Mouse (Mus musculus) hindbrain, embryonic 12.5 days (tissue): ENCODE data around the gene Slc25a30. TPM values are rescaled to one million over a fixed set of nuclear protein-coding genes. Genes with fewer than 3 reads are reported as not detected.

Experiments
- ATAC-seq: fragments of 200-750 bp; cut with Nextera tagmentation; 2 replicates; pipeline ENCODE4 v1.8.0; 2017; ENCODE audit warnings: moderate TSS enrichment; ENCODE audit not compliant: low FRiP score
- H3K27ac ChIP-seq: fragments of 300-500 bp; sonication (generic); 2 replicates; pipeline ENCODE4 v1.5.1; 2016; ENCODE audit warnings: mild to moderate bottlenecking
- H3K27me3 ChIP-seq: fragments of 300-500 bp; sonication (generic); 2 replicates; pipeline ENCODE4 v1.6.1; 2016; ENCODE audit warnings: mild to moderate bottlenecking
- H3K36me3 ChIP-seq: fragments of 300-500 bp; sonication (generic); 2 replicates; pipeline ENCODE4 v1.6.1; 2016; ENCODE audit warnings: mild to moderate bottlenecking
- H3K4me1 ChIP-seq: fragments of 300-500 bp; sonication (generic); 2 replicates; pipeline ENCODE4 v1.6.1; 2016
- H3K4me2 ChIP-seq: fragments of 300-500 bp; sonication (generic); replicated peaks from 2 replicates; pipeline ENCODE4 v1.6.1; 2016; ENCODE audit warnings: mild to moderate bottlenecking
- H3K4me3 ChIP-seq: fragments of 300-500 bp; sonication (generic); 2 replicates; pipeline ENCODE4 v1.5.1; 2016; ENCODE audit warnings: mild to moderate bottlenecking
- H3K9ac ChIP-seq: fragments of 300-500 bp; sonication (generic); 2 replicates; pipeline ENCODE4 v1.6.1; 2016; ENCODE audit warnings: mild to moderate bottlenecking, moderate library complexity
- H3K9me3 ChIP-seq: fragments of 300-500 bp; sonication (generic); replicated peaks from 2 replicates; pipeline ENCODE4 v1.6.1; 2016; ENCODE audit warnings: mild to moderate bottlenecking
- WGBS: fragments of 180-500 bp; shearing (Covaris S2); methylation state at CpG from one replicate; pipeline ENCODE4 v1.1.7; 2016; 5-methylcytosine and 5-hydroxymethylcytosine counted together
- polyA plus RNA-seq: library from polyadenylated mRNA; unstranded; fragments of >200 nt; fragmentation: Nextera tagmentation; extraction: Ambion mirVana; gene quantifications from 2 replicates; pipeline ENCODE4 v1.2.1, GENCODE M21; 2016

Slc25a30 gene
- polyA plus RNA-seq, 1 experiment from 2014 or later: 7.8 TPM

DNA sequence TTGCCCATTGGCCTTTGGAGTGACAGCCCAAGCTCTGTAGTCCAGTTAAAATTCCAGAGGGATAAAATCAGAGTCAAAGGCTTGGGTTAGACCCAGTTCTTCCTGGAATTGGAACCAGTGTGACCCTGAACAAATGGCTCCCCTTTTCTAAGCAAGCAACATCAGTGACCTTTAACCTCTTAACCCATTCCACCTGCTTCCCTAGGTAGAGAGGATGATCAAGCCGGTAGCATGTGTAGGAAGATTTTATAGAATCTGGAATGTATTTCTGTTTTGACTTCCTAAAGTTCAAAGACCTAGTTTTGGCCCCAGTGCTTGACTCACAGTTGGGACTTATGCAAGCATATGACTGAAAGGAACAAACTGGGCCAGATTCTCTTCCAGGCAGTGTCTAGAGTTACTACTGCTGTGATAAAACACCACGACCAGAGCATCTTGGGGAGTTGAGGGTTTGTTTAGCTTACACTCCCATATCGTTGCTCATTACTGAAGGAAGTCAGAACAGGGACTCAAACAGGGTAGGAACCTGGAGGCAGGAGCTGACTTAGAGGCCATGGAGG is 40.1 kb upstream of the Slc25a30 start:
- Histone ChIP-seq H3K9ac (no peak overlapping the region), H3K4me3 (no peak overlapping the region), H3K27me3 (peaks cover 16% of the 10 kb centered on the region), H3K36me3 (no peaks in the 10 kb centered on the region), H3K9me3 (no peaks in the 10 kb centered on the region), H3K4me1 (0 out of 2 replicates have a peak, but pooled peaks cover 10% of the 10 kb centered on the region), H3K4me2 (no peak overlapping the region), H3K27ac (no peak overlapping the region)
- no peak for ATAC-seq
- 73% methylated on average over 3 of the region's 3 CpGs for WGBS

DNA sequence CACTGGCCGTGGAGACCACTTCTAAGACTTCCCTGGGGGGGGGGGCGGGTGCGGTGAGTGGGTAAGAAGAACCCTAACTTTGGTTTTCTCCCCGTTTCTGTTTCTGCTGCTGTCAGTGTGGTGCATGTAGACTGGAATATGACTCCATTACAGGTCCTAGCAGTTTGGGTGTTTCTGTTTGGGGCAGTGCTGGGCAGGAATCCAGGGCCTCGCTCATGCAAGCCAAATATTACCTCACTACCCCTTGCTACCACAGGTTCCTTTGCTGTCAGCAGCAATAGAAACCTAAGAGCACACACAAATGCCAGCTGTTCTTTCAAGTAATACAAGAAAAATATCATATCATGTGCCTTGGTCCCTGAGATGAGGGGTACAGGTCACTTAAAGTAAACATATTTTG is 33.2 kb upstream of the Slc25a30 start:
- H3K9me3 ChIP-seq: no peaks in the 10 kb centered on the region
- no peaks in the 10 kb centered on the region for H3K36me3 ChIP-seq
- no peak overlapping the region for H3K4me3 ChIP-seq
- WGBS: 90% methylated on average over 5 of the region's 5 CpGs
- no peak overlapping the region for H3K9ac ChIP-seq
- no peaks in the 10 kb centered on the region for H3K27me3 ChIP-seq
- H3K4me1 ChIP-seq: no peaks in the 10 kb centered on the region
- H3K27ac ChIP-seq: no peak overlapping the region
- no peak for ATAC-seq
- no peak overlapping the region for H3K4me2 ChIP-seq

GRCm38 (mm10) chr14:75819341-75819740 is 32.5 kb upstream of the Slc25a30 start:
- Histone ChIP-seq H3K9ac (no peak overlapping the region), H3K4me1 (no peaks in the 10 kb centered on the region), H3K4me3 (no peak overlapping the region), H3K27me3 (no peaks in the 10 kb centered on the region), H3K36me3 (no peaks in the 10 kb centered on the region), H3K27ac (no peak overlapping the region), H3K4me2 (no peak overlapping the region), H3K9me3 (no peaks in the 10 kb centered on the region)
- 93% methylated on average over 2 of the region's 2 CpGs for WGBS
- ATAC-seq: no peak

GRCm38 (mm10) chr14:75818528-75818927 is 31.7 kb upstream of the Slc25a30 start:
- H3K4me1 ChIP-seq: no peaks in the 10 kb centered on the region
- ATAC-seq: no peak
- H3K9me3 ChIP-seq: no peaks in the 10 kb centered on the region
- H3K27me3 ChIP-seq: no peaks in the 10 kb centered on the region
- no peak overlapping the region for H3K9ac ChIP-seq
- no peak overlapping the region for H3K4me3 ChIP-seq
- no peak overlapping the region for H3K4me2 ChIP-seq
- WGBS: 90% methylated on average over 2 of the region's 2 CpGs
- no peak overlapping the region for H3K27ac ChIP-seq
- no peaks in the 10 kb centered on the region for H3K36me3 ChIP-seq

GRCm38 (mm10) chr14:75809931-75810330 is 23.1 kb upstream of the Slc25a30 start:
- Histone ChIP-seq H3K27me3 (no peaks in the 10 kb centered on the region), H3K4me2 (no peak overlapping the region), H3K27ac (no peak overlapping the region), H3K9me3 (no peaks in the 10 kb centered on the region), H3K4me3 (no peak overlapping the region), H3K36me3 (no peaks in the 10 kb centered on the region), H3K9ac (no peak overlapping the region), H3K4me1 (no peaks in the 10 kb centered on the region)
- 88% methylated on average over 6 of the region's 6 CpGs for WGBS
- ATAC-seq: no peak

- no peaks in the 10 kb centered on the region for H3K9me3 ChIP-seq
Observed at GRCm38 (mm10) chr14:75807800-75808199, 21.0 kb upstream of the Slc25a30 start.

GRCm38 (mm10) chr14:75797769-75798386 is 11.0 kb upstream of the Slc25a30 start:
- WGBS: 48% methylated on average over 5 of the region's 5 CpGs
- Histone ChIP-seq H3K4me2 (no peak overlapping the region), H3K9ac (no peak overlapping the region), H3K36me3 (no peaks in the 10 kb centered on the region), H3K27ac (no peak overlapping the region), H3K4me1 (peaks cover 3% of the 10 kb centered on the region; the same call in 1 of the 2 replicates), H3K9me3 (no peaks in the 10 kb centered on the region), H3K27me3 (no peaks in the 10 kb centered on the region), H3K4me3 (no peak overlapping the region)
- no peak for ATAC-seq

More at GRCm38 (mm10) chr14:75807800-75808199, 21.0 kb upstream of the Slc25a30 start:
- H3K4me2 ChIP-seq: no peak overlapping the region
- H3K9ac ChIP-seq: no peak overlapping the region
- 66% methylated on average over 8 of the region's 8 CpGs for WGBS
- H3K4me1 ChIP-seq: no peaks in the 10 kb centered on the region
- H3K36me3 ChIP-seq: no peaks in the 10 kb centered on the region
- H3K4me3 ChIP-seq: no peak overlapping the region
- no peak overlapping the region for H3K27ac ChIP-seq
- no peak for ATAC-seq
- H3K27me3 ChIP-seq: no peaks in the 10 kb centered on the region

GRCm38 (mm10) chr14:75795918-75796317 is 9.1 kb upstream of the Slc25a30 start:
- H3K9ac ChIP-seq: no peak overlapping the region
- WGBS: 87% methylated on average over 4 of the region's 4 CpGs
- H3K27me3 ChIP-seq: no peaks in the 10 kb centered on the region
- no peaks in the 10 kb centered on the region for H3K9me3 ChIP-seq
- no peak for ATAC-seq
- peaks cover 3% of the 10 kb centered on the region; the same call in 1 of the 2 replicates for H3K4me1 ChIP-seq
- no peak overlapping the region for H3K4me3 ChIP-seq
- H3K36me3 ChIP-seq: no peaks in the 10 kb centered on the region
- H3K4me2 ChIP-seq: no peak overlapping the region
- no peak overlapping the region for H3K27ac ChIP-seq

GRCm38 (mm10) chr14:75794726-75795125 is 7.9 kb upstream of the Slc25a30 start:
- no peak for ATAC-seq
- Histone ChIP-seq H3K4me3 (no peak overlapping the region), H3K27ac (no peak overlapping the region), H3K9me3 (no peaks in the 10 kb centered on the region), H3K4me1 (peaks cover 3% of the 10 kb centered on the region; the same call in 1 of the 2 replicates), H3K36me3 (no peaks in the 10 kb centered on the region), H3K27me3 (no peaks in the 10 kb centered on the region), H3K9ac (no peak overlapping the region), H3K4me2 (no peak overlapping the region)
- 75% methylated on average over 5 of the region's 5 CpGs for WGBS

GRCm38 (mm10) chr14:75794324-75794723 is 7.5 kb upstream of the Slc25a30 start:
- Histone ChIP-seq H3K4me2 (no peak overlapping the region), H3K9ac (no peak overlapping the region), H3K27ac (no peak overlapping the region), H3K4me3 (no peak overlapping the region), H3K9me3 (no peaks in the 10 kb centered on the region), H3K36me3 (no peaks in the 10 kb centered on the region), H3K4me1 (peaks cover 3% of the 10 kb centered on the region; the same call in 1 of the 2 replicates), H3K27me3 (peaks cover 1% of the 10 kb centered on the region; the same call in 1 of the 2 replicates)
- ATAC-seq: no peak
- 87% methylated on average over 6 of the region's 6 CpGs for WGBS

- no peak overlapping the region for H3K9ac ChIP-seq
- peaks cover 12% of the 10 kb centered on the region for H3K27me3 ChIP-seq
- no peaks in the 10 kb centered on the region for H3K36me3 ChIP-seq
- ATAC-seq: no peak
- WGBS: 91% methylated on average over 4 of the region's 4 CpGs
- no peak overlapping the region for H3K4me2 ChIP-seq
- H3K27ac ChIP-seq: no peak overlapping the region
- H3K9me3 ChIP-seq: no peaks in the 10 kb centered on the region
- H3K4me3 ChIP-seq: no peak overlapping the region
- H3K4me1 ChIP-seq: peaks cover 3% of the 10 kb centered on the region; the same call in 1 of the 2 replicates
Observed at GRCm38 (mm10) chr14:75793110-75793509, 6.3 kb upstream of the Slc25a30 start.

GRCm38 (mm10) chr14:75791372-75791771 is 4.5 kb upstream of the Slc25a30 start:
- 81% methylated on average over 3 of the region's 3 CpGs for WGBS
- H3K36me3 ChIP-seq: no peaks in the 10 kb centered on the region
- no peaks in the 10 kb centered on the region for H3K4me1 ChIP-seq
- H3K9me3 ChIP-seq: no peaks in the 10 kb centered on the region
- no peak for ATAC-seq
- H3K27me3 ChIP-seq: peaks cover 17% of the 10 kb centered on the region
- H3K9ac ChIP-seq: no peak overlapping the region
- no peak overlapping the region for H3K4me3 ChIP-seq
- no peak overlapping the region for H3K27ac ChIP-seq
- no peak overlapping the region for H3K4me2 ChIP-seq
